In genomic region chr11:69559851-69560765, GRCm38 (mm10) we compare ENCODE assay signal across 9 mouse cellular contexts. TPM values are rescaled to one million over a fixed set of nuclear protein-coding genes. Genes with fewer than 3 reads are reported as not detected.
DNase-seq lines count a peak whose midpoint lies in the region; ATAC-seq and TF ChIP-seq lines count a peak whose summit lies in the region.
"Had no signal": no experiment of that assay in that cellular context is flagged by ENCODE, and none has a peak within 500 bp of the region (broad histone marks: within the 10 kb centered on the region; RNA-seq: fewer than 3 reads in every experiment).

Gene Efnb3, minus strand, starts transcription at chr11:69560205.

- H3K4me1 ChIP-seq in cerebellum, adult 2 months (ENCODE audit: control insufficient read depth, insufficient read depth, low read length) = peaks cover 4% of the 10 kb centered on the region
- peaks cover 90% of the 10 kb centered on the region for H3K4me1 ChIP-seq in E14TG2a.4 (replicated peaks; ENCODE audit: low read depth, low read length)
- H3K4me1 ChIP-seq in forebrain, embryonic 14.5 days (ENCODE audit: control insufficient read depth, insufficient read depth, low read length) = peaks cover 42% of the 10 kb centered on the region
- H3K4me1 ChIP-seq in intestine, embryonic 14.5 days (replicated peaks; ENCODE audit: control insufficient read depth, insufficient read depth, low read length) = peaks cover 19% of the 10 kb centered on the region
- H3K4me1 ChIP-seq in liver, embryonic 14.5 days (replicated peaks; ENCODE audit: control insufficient read depth in 2 of 2, insufficient read depth in 2 of 2, low read length in 1 of 2) = peaks cover 0 to 8% of the 10 kb centered on the region in 2 experiments; a peak in 2 of 4 replicates
- no peaks in the 10 kb centered on the region for H3K4me1 ChIP-seq in stomach, postnatal 0 days (replicated peaks; ENCODE audit: control insufficient read depth, insufficient read depth)

- H3K4me3 ChIP-seq in cerebellum, adult 2 months (replicated peaks; ENCODE audit: insufficient read depth, low read depth, low read length) = peak within 1 kb of the TSS; percentile 41
- H3K4me3 ChIP-seq in E14TG2a.4 (replicated peaks; ENCODE audit: low read length) = peak within 1 kb of the TSS; percentile 78
- peak within 1 kb of the TSS; percentile 65 for H3K4me3 ChIP-seq in forebrain, embryonic 14.5 days (ENCODE audit: low read depth, low read length)
- peak within 1 kb of the TSS; percentile 64 for H3K4me3 ChIP-seq in intestine, embryonic 14.5 days (ENCODE audit: low read depth, low read length)
- peak within 1 kb of the TSS; percentile 5 to 29; a peak in 3 of 4 replicates for H3K4me3 ChIP-seq in liver, embryonic 14.5 days (ENCODE audit: insufficient read depth in 1 of 2, low read depth in 2 of 2, low read length in 2 of 2)
- peak within 1 kb of the TSS; percentile 54 for H3K4me3 ChIP-seq in stomach, postnatal 0 days (ENCODE audit: low read depth, low read length)
- H3K4me3 ChIP-seq: erythroblast, embryonic 14.5 days had no signal

- ATAC-seq in forebrain, embryonic 14.5 days = peak; percentile 70
- peak; percentile 65; the same call in 1 of the 2 replicates for ATAC-seq in intestine, embryonic 14.5 days (replicated peaks; ENCODE audit: low FRiP score, low TSS enrichment, low read depth)
- ATAC-seq in liver, embryonic 14.5 days (ENCODE audit: insufficient read depth) = no peak
- ATAC-seq in stomach, postnatal 0 days (ENCODE audit: low FRiP score, low TSS enrichment) = no peak; the same call in 1 of the 2 replicates

- no peaks in the 10 kb centered on the region; the same call in 1 of the 2 replicates for H3K27me3 ChIP-seq in cerebellum, adult 2 months (ENCODE audit: control insufficient read depth, insufficient read depth, low read length)
- H3K27me3 ChIP-seq in E14TG2a.4 (ENCODE audit: insufficient read depth, low read length) = peaks cover 25% of the 10 kb centered on the region
- H3K27me3 ChIP-seq in forebrain, embryonic 14.5 days (replicated peaks; ENCODE audit: control insufficient read depth, insufficient read depth, low read length) = no peaks in the 10 kb centered on the region
- H3K27me3 ChIP-seq in intestine, embryonic 14.5 days (replicated peaks; ENCODE audit: control insufficient read depth, insufficient read depth, low read length) = no peaks in the 10 kb centered on the region; the same call in 1 of the 2 replicates
- H3K27me3 ChIP-seq in liver, embryonic 14.5 days (ENCODE audit: control insufficient read depth, insufficient read depth, low read length) = peaks cover 33% of the 10 kb centered on the region
- H3K27me3 ChIP-seq in stomach, postnatal 0 days (ENCODE audit: control insufficient read depth, insufficient read depth, low read length) = no peaks in the 10 kb centered on the region; the same call in 1 of the 2 replicates

- no peak for TF ChIP-seq CTCF in cerebellum, adult 2 months (IDR thresholded peaks at IDR 0.05; ENCODE audit: borderline replicate concordance, insufficient read depth, low read depth, low read length)
- no peak for TF ChIP-seq CTCF in E14TG2a.4 (conservative IDR thresholded peaks at IDR 0.05; ENCODE audit: low read length)
- no peak for TF ChIP-seq CTCF in liver, embryonic 14.5 days (IDR thresholded peaks at IDR 0.05; ENCODE audit: low read depth)
- TF ChIP-seq CTCF in stomach, postnatal 0 days (IDR thresholded peaks at IDR 0.05; ENCODE audit: low read depth) = no peak; the same call in 1 of the 2 replicates

- H3K27ac ChIP-seq in cerebellum, adult 2 months (ENCODE audit: insufficient read depth, low read length) = peak within 1 kb of the TSS; percentile 63; the same call in 1 of the 2 replicates
- peak within 1 kb of the TSS; percentile 83 for H3K27ac ChIP-seq in forebrain, embryonic 14.5 days (ENCODE audit: low read depth, low read length)
- H3K27ac ChIP-seq in intestine, embryonic 14.5 days (ENCODE audit: low read depth) = no peak within 1 kb of the TSS
- H3K27ac ChIP-seq in liver, embryonic 14.5 days = no peak within 1 kb of the TSS
- no peak within 1 kb of the TSS for H3K27ac ChIP-seq in stomach, postnatal 0 days (replicated peaks)

- no peaks in the 10 kb centered on the region for H3K9me3 ChIP-seq in E14TG2a.4 (ENCODE audit: low read length)
- no peaks in the 10 kb centered on the region for H3K9me3 ChIP-seq in forebrain, embryonic 14.5 days (replicated peaks; ENCODE audit: control insufficient read depth, low read length)
- no peaks in the 10 kb centered on the region for H3K9me3 ChIP-seq in intestine, embryonic 14.5 days (ENCODE audit: control insufficient read depth, low read length)
- H3K9me3 ChIP-seq in liver, embryonic 14.5 days (ENCODE audit: control insufficient read depth, low read length) = no peaks in the 10 kb centered on the region
- no peaks in the 10 kb centered on the region for H3K9me3 ChIP-seq in stomach, postnatal 0 days (ENCODE audit: control insufficient read depth, low read length)

- whole genome bisulfite sequencing in cerebellum, adult 2 months = 4% methylated on average over 57 of the region's 59 CpGs
- WGBS in forebrain, embryonic 14.5 days = 1% methylated on average over 49 of the region's 59 CpGs
- WGBS in intestine, embryonic 14.5 days = under 1% methylated on average over 51 of the region's 59 CpGs
- WGBS in liver, embryonic 14.5 days (ENCODE audit: insufficient replicate concordance) = 5% methylated on average over 57 of the region's 59 CpGs
- 2% methylated on average over 41 of the region's 59 CpGs for WGBS in stomach, postnatal 0 days

- no peak for TF ChIP-seq POLR2A in cerebellum, adult 2 months (IDR thresholded peaks at IDR 0.05; ENCODE audit: borderline replicate concordance, insufficient read depth, low read length)

- H3K9ac ChIP-seq in forebrain, embryonic 14.5 days (ENCODE audit: low read length) = peak within 1 kb of the TSS; percentile 93
- peak within 1 kb of the TSS; percentile 70 for H3K9ac ChIP-seq in intestine, embryonic 14.5 days (ENCODE audit: low read length)
- no peak within 1 kb of the TSS for H3K9ac ChIP-seq in liver, embryonic 14.5 days (replicated peaks)
- H3K9ac ChIP-seq in stomach, postnatal 0 days (ENCODE audit: low read length) = peak within 1 kb of the TSS; percentile 67

- H3K36me3 ChIP-seq in E14TG2a.4 (ENCODE audit: insufficient read depth, low read length) = peaks cover 25% of the 10 kb centered on the region
- H3K36me3 ChIP-seq in forebrain, embryonic 14.5 days (ENCODE audit: control insufficient read depth, insufficient read depth, low read length) = peaks cover 20% of the 10 kb centered on the region
- peaks cover 26% of the 10 kb centered on the region for H3K36me3 ChIP-seq in intestine, embryonic 14.5 days (ENCODE audit: control insufficient read depth, insufficient read depth, low read length)
- peaks cover 22% of the 10 kb centered on the region for H3K36me3 ChIP-seq in liver, embryonic 14.5 days (replicated peaks; ENCODE audit: control insufficient read depth, insufficient read depth, low read depth)
- H3K36me3 ChIP-seq in stomach, postnatal 0 days (ENCODE audit: control insufficient read depth, insufficient read depth, low read length) = no peaks in the 10 kb centered on the region

- H3K4me2 ChIP-seq in forebrain, embryonic 14.5 days (ENCODE audit: low read length) = peak within 1 kb of the TSS; percentile 79
- peak within 1 kb of the TSS; percentile 98 for H3K4me2 ChIP-seq in intestine, embryonic 14.5 days (ENCODE audit: low read length)
- H3K4me2 ChIP-seq in liver, embryonic 14.5 days (ENCODE audit: low read depth) = peak within 1 kb of the TSS; percentile 58
- H3K4me2 ChIP-seq in stomach, postnatal 0 days (replicated peaks; ENCODE audit: low read depth) = peak within 1 kb of the TSS; percentile 92

- DNase-seq in cerebellum, adult 2 months = no peak
- DNase-seq in cerebellum, adult 11-12 months = no peak
- peak; percentile 85 for DNase-seq in forebrain, embryonic 14.5 days (ENCODE audit: low spot score)
- peak; percentile 74 for DNase-seq in intestine, embryonic 14.5 days (ENCODE audit: low spot score)
- DNase-seq in liver, embryonic 14.5 days (ENCODE audit: low read depth in 3 of 3, low spot score in 3 of 3) = no peak
- DNase-seq in stomach, postnatal 0 days (ENCODE audit: low spot score) = peak; percentile 41
- no peak for DNase-seq in urinary bladder, adult 2 months (ENCODE audit: low spot score)

- no peak for TF ChIP-seq EP300 in liver, embryonic 14.5 days (IDR thresholded peaks at IDR 0.05; ENCODE audit: low read depth)
- no peak for TF ChIP-seq EP300 in stomach, postnatal 0 days (optimal IDR thresholded peaks at IDR 0.05)

RNA-seq across cellular contexts. Expression of gene Efnb3, which starts in this region (rescaled TPM):
- polyA plus RNA-seq in cerebellum, adult 2 months (2012; rRNA removed) = 84.8 and 104 TPM in 2 replicates
- polyA plus RNA-seq in forebrain, embryonic 14.5 days (2014; fragmentation: Nextera tagmentation; extraction: Ambion mirVana) = 38.6 and 48.2 TPM in 2 replicates
- polyA plus RNA-seq in intestine, embryonic 14.5 days (2014; fragmentation: Nextera tagmentation; extraction: Ambion mirVana) = 4.0 and 4.9 TPM in 2 replicates
- polyA plus RNA-seq in liver, embryonic 14.5 days (2012; rRNA removed) = 1.0 TPM in 2 replicates
- 0.13 and 0.14 TPM in 2 replicates for polyA plus RNA-seq in liver, embryonic 14.5 days (2014; fragmentation: Nextera tagmentation; extraction: Ambion mirVana)
- polyA plus RNA-seq in stomach, postnatal 0 days (2015; fragmentation: Nextera tagmentation; extraction: Ambion mirVana) = 3.9 and 4.4 TPM in 2 replicates
- 0.99 and 1.1 TPM in 2 replicates for polyA plus RNA-seq in urinary bladder, adult 2 months (2012; rRNA removed)

Comparison
In these comparisons a context has a peak if more than half of its experiments do, and no peak if none do; other contexts are left out.
1. DNase-seq: peak in forebrain, embryonic 14.5 days (single experiment), intestine, embryonic 14.5 days (single experiment) and stomach, postnatal 0 days (single experiment); none in cerebellum, adult 2 months (0 of 2), cerebellum, adult 11-12 months (single experiment), liver, embryonic 14.5 days (0 of 3) and urinary bladder, adult 2 months (single experiment).
2. H3K27ac ChIP-seq: peak in cerebellum, adult 2 months (single experiment) and forebrain, embryonic 14.5 days (single experiment); none in intestine, embryonic 14.5 days (single experiment), liver, embryonic 14.5 days (single experiment) and stomach, postnatal 0 days (single experiment).
3. H3K4me3 ChIP-seq: peak in every context shown above with its lines; median percentile 78 in E14TG2a.4; 65 in forebrain, embryonic 14.5 days; 64 in intestine, embryonic 14.5 days; 54 in stomach, postnatal 0 days; 41 in cerebellum, adult 2 months; 17 in liver, embryonic 14.5 days.
4. ATAC-seq: peak in forebrain, embryonic 14.5 days (single experiment) and intestine, embryonic 14.5 days (single experiment); none in liver, embryonic 14.5 days (single experiment) and stomach, postnatal 0 days (single experiment).
5. Peak in every context shown above with its lines, with median percentiles within 50 percentile points of each other: H3K4me2 ChIP-seq.